Mouse (Mus musculus): ENCODE data around the gene Osgep.
"Not testable (repeated sequence)": the region's sequence is repeated elsewhere in the genome, so short reads cannot be mapped to it uniquely, and the experiment has no call there.

GRCm38 (mm10) chr14:50945081-50945480 is 20.4 kb upstream of the Osgep start:
- not testable (repeated sequence) for TF ChIP-seq CHD2 (IDR thresholded peaks at IDR 0.05; ENCODE audit: low read depth, low read length); ZNF384 (IDR thresholded peaks at IDR 0.05; ENCODE audit: low read depth, low read length); ZC3H11A (IDR thresholded peaks at IDR 0.05; ENCODE audit: borderline replicate concordance, low read depth, low read length); HCFC1 (IDR thresholded peaks at IDR 0.05; ENCODE audit: borderline replicate concordance, insufficient read depth, low read length); MAFK (IDR thresholded peaks at IDR 0.05; ENCODE audit: insufficient read depth, low read depth, low read length)

Measured in ES-E14 (cell line).